Mouse (Mus musculus) ES-Bruce4 (cell line): ENCODE measurements around the gene Pced1a.

ENCODE experiments used
- CTCF ChIP-seq: IDR thresholded peaks from one replicate; pipeline ENCODE4 v1.8.1; 2011; ENCODE audit warnings: low read depth, low read length
- EP300 ChIP-seq: IDR thresholded peaks from 2 replicates; pipeline ENCODE4 v1.6.1; 2011; ENCODE audit warnings: low read depth, low read length; ENCODE audit not compliant: insufficient read depth
- POLR2A ChIP-seq: IDR thresholded peaks from one replicate; pipeline ENCODE4 v1.8.1; 2011; ENCODE audit warnings: low read length; ENCODE audit not compliant: insufficient read depth

DNA sequence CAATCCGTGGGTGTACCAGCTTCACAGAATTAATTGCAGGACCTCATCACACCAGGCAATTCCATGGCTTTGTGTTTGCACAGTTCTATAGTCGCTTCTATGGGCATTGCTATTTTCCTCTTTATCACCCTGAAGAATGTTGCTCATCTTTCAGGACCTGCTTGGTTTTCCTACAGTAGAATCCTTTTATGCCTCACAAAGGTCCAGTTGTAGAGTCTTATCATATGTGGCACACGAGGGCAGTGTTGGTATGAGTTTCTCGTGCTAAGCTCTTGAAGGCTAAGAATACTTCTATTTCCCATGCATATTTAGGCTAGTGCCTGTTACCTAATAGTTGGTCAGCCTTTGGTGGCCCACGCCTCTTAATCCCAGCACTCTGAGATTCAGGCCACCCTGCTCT is 611 bp upstream of the Pced1a start:
- TF ChIP-seq EP300 (no peak), CTCF (no peak), POLR2A (no peak)
